Mouse (Mus musculus) heart, embryonic 12.5 days (tissue): ENCODE results near the gene Spem1. TPM values are rescaled to one million over a fixed set of nuclear protein-coding genes. Genes with fewer than 3 reads are reported as not detected.

ENCODE experiments used
- ATAC-seq: fragments of 200-750 bp; cut with Nextera tagmentation; 2 replicates; pipeline ENCODE4 v1.8.0; 2017; ENCODE audit warnings: moderate TSS enrichment, moderate library complexity; ENCODE audit not compliant: insufficient number of reproducible peaks, low FRiP score
- H3K27ac ChIP-seq: fragments of 300-500 bp; sonication (generic); 2 replicates; pipeline ENCODE4 v1.5.1; 2016; ENCODE audit warnings: mild to moderate bottlenecking, moderate library complexity; ENCODE audit not compliant: poor library complexity, severe bottlenecking
- H3K27me3 ChIP-seq: fragments of 300-500 bp; sonication (generic); replicated peaks from 2 replicates; pipeline ENCODE4 v1.6.1; 2016; ENCODE audit warnings: mild to moderate bottlenecking, moderate library complexity
- H3K36me3 ChIP-seq: fragments of 300-500 bp; sonication (generic); 2 replicates; pipeline ENCODE4 v1.6.1; 2016; ENCODE audit warnings: mild to moderate bottlenecking, moderate library complexity
- H3K4me1 ChIP-seq: fragments of 300-500 bp; sonication (generic); replicated peaks from 2 replicates; pipeline ENCODE4 v1.6.1; 2016; ENCODE audit warnings: mild to moderate bottlenecking
- H3K4me2 ChIP-seq: fragments of 300-500 bp; sonication (generic); 2 replicates; pipeline ENCODE4 v1.6.1; 2016; ENCODE audit warnings: mild to moderate bottlenecking, moderate library complexity
- H3K4me3 ChIP-seq: fragments of 300-500 bp; sonication (generic); 2 replicates; pipeline ENCODE4 v1.5.1; 2016; ENCODE audit warnings: mild to moderate bottlenecking
- H3K9ac ChIP-seq: fragments of 300-500 bp; sonication (generic); 2 replicates; pipeline ENCODE4 v1.6.1; 2016; ENCODE audit warnings: mild to moderate bottlenecking, moderate library complexity
- H3K9me3 ChIP-seq: fragments of 300-500 bp; sonication (generic); replicated peaks from 2 replicates; pipeline ENCODE4 v1.6.1; 2016; ENCODE audit warnings: mild to moderate bottlenecking, moderate library complexity
- WGBS: fragments of 180-500 bp; shearing (Covaris S2); methylation state at CpG from one replicate; pipeline ENCODE4 v1.1.7; 2016; 5-methylcytosine and 5-hydroxymethylcytosine counted together
- polyA plus RNA-seq: library from polyadenylated mRNA; unstranded; fragments of >200 nt; fragmentation: Nextera tagmentation; extraction: Ambion mirVana; gene quantifications from 2 replicates; pipeline ENCODE4 v1.2.1, GENCODE M21; 2016

Gene Spem1
- polyA plus RNA-seq, 1 experiment from 2014 or later, result not detected

DNA sequence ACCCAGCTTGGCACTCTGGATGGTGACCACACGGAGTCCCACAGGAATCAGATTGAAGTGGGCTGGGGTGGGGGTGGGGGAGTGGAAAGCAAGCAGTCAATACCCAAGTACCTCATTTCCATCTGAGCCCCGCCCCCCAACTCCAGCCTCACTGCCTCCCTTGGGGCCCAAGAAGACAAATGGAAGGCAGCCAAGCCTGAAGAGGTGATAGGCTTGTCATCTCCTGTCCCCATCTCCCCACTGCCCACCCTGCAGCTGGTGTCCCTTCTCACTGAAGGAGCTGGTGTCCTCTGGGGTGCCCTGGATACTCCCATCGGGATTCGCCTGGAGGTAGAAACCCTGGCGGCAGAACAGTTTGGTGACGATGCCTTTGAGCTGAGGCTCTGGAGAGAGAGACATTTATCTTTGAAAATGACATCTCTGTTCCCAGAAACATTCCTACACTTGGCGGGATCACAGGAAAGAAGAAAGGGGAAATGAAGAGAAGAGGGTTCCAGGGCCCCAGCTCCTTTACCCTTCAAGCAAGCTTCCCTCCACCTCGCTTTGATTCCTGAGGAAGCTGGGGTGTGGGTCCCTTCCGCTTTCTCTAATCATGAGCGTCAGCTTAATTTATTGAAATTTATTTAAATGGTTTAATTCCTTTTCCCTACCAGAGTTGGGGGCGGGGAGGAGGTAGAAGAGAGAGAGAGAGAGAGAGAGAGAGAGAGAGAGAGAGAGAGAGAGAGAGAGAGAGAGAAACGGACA is 22.4 kb downstream of the Spem1 start:
- H3K4me1 ChIP-seq, result peaks cover 54% of the 10 kb centered on the region

DNA sequence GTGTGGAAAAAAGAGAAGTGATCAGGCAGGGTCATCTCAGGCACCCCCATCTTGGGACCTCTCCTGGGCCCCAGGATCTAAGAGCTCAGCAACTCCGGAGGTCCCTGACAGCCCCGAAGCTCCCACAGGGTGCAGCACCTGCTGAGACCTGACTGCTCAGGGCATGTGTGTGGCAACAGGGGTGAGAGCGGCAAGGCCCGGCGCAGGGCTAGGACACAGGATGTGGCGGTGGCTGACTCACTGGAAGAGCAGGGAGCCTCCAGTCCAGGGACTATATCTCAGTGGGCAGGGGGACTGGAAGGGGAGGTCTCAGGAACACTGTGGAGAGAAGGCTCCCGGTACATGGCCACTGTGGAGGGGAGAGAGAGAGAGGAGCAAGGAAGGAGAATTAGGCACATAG is 24.1 kb downstream of the Spem1 start:
- Histone ChIP-seq H3K9me3 (no peaks in the 10 kb centered on the region), H3K27ac (no peak overlapping the region), H3K4me2 (no peak overlapping the region), H3K4me3 (no peak overlapping the region), H3K9ac (no peak overlapping the region), H3K4me1 (peaks cover 41% of the 10 kb centered on the region), H3K27me3 (peaks cover 54% of the 10 kb centered on the region), H3K36me3 (no peaks in the 10 kb centered on the region)
- WGBS, result 69% methylated on average over 7 of the region's 7 CpGs
- ATAC-seq, result no peak

More for the DNA sequence above, 22.4 kb downstream of the Spem1 start:
- WGBS, result 26% methylated on average over 12 of the region's 12 CpGs
- no peak for ATAC-seq
- peak overlapping the region; percentile 89 for H3K4me2 ChIP-seq
- peak overlapping the region; percentile 81 for H3K9ac ChIP-seq
- H3K4me3 ChIP-seq, result peak overlapping the region; percentile 62
- no peaks in the 10 kb centered on the region for H3K9me3 ChIP-seq
- no peak overlapping the region for H3K27ac ChIP-seq
- H3K27me3 ChIP-seq, result peaks cover 49% of the 10 kb centered on the region
- no peaks in the 10 kb centered on the region for H3K36me3 ChIP-seq

DNA sequence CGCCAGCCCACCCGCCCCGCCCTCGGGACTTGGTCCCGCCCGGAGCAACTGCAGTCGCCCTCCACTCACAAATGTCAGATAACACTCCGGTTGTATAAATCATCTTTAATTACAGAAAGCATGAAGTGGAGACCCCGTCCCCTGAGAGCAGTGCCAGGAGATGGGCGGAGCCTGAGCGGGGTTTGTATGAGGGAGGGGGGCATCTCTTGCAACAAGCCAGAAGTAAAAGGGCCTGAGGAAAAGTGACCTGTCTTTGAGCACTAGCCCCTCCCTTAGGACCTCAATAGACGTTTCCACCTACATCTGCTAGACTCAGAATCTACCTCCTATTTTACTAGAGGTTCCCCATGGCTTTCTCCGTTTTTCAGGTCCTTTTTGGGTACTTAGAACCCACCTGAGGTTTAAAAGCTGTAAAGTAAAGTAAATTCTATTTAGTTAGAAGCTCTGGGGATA is 26.0 kb downstream of the Spem1 start:
- WGBS, result 4% methylated on average over 13 of the region's 13 CpGs
- Histone ChIP-seq H3K9ac (peak overlapping the region; percentile 63), H3K27ac (no peak overlapping the region), H3K4me2 (peak overlapping the region; percentile 94), H3K36me3 (no peaks in the 10 kb centered on the region), H3K4me3 (peak overlapping the region; percentile 54), H3K4me1 (peaks cover 23% of the 10 kb centered on the region), H3K27me3 (peaks cover 39% of the 10 kb centered on the region), H3K9me3 (no peaks in the 10 kb centered on the region)
- no peak for ATAC-seq

DNA sequence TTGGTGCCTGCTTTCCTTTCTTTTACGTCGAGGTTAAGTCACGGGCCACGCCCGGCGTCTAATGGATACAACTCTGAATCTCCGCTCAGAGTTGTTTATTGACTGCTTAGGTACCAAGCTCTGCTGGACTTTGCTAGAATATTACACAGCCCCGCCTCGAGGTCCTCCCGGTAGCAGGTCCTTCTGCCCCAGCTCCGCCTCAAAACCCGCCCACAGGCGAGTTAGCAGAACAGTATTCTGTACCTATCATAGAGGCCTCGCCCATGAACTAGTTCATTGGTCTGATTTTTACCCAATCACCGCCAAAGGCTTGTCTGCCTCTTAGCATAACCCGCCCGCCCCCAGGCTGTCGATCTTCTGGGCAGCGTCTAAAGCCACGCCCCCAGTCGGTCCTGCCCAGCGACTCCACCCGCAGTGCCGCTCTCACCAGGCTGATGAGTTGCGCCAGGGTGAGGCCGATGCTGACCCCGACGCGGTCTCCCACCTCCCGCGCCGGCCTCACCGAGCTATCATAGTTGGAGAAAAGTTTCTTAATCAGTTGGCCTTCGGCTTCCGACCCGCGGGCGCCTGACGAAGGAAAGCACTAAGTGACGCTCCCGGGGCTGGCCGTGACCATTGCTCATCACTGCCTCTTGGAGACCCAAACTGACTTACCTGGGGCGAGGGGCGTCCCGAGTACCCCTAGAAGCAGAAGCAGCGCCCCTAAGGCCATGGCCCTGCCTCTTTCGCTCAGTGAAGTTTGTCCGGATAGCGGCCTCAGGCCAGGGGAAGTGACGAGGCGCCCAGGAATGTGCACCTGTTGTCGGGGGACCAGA is 26.6 kb downstream of the Spem1 start, which contains the start of gene Chrnb1:
Chrnb1 (minus strand) TSS at position 776 of the 815 bp plus-strand sequence.
- peaks cover 16% of the 10 kb centered on the region for H3K4me1 ChIP-seq
- H3K4me2 ChIP-seq, result peak within 1 kb of the TSS; percentile 94
- peak within 1 kb of the TSS; percentile 54 for H3K4me3 ChIP-seq
- peak; percentile 96 for ATAC-seq
- peak within 1 kb of the TSS; percentile 63 for H3K9ac ChIP-seq
- no peak within 1 kb of the TSS for H3K27ac ChIP-seq
- no peaks in the 10 kb centered on the region for H3K36me3 ChIP-seq
- WGBS, result 2% methylated on average over 52 of the region's 52 CpGs
- peaks cover 33% of the 10 kb centered on the region for H3K27me3 ChIP-seq
- no peaks in the 10 kb centered on the region for H3K9me3 ChIP-seq

DNA sequence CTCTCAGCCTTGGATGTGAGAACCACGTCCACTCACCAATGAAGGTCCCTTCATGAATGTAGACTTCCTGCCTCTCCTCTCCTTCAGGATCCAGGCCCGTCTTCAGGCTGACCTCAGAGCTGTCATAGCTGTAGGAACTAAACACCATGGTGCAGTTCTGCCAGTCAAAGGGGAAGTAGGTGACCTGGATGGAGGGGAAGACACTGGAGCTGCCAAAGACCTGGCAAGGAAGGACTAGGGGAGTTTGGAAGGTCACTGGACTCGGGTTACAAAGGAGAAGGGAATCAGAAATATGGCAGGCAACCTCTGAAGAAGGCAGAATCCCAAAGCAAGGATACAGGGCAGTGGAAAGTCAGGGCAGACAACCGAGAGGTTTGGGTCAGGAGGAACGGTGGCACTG is 28.6 kb downstream of the Spem1 start:
- H3K27me3 ChIP-seq, result peaks cover 20% of the 10 kb centered on the region
- WGBS, result 59% methylated on average over 5 of the region's 5 CpGs
- H3K9ac ChIP-seq, result no peak overlapping the region
- no peak overlapping the region for H3K27ac ChIP-seq
- no peaks in the 10 kb centered on the region for H3K9me3 ChIP-seq
- H3K4me2 ChIP-seq, result no peak overlapping the region
- ATAC-seq, result no peak
- peaks cover 9% of the 10 kb centered on the region; the same call in 1 of the 2 replicates for H3K4me1 ChIP-seq
- no peak overlapping the region for H3K4me3 ChIP-seq
- H3K36me3 ChIP-seq, result no peaks in the 10 kb centered on the region

DNA sequence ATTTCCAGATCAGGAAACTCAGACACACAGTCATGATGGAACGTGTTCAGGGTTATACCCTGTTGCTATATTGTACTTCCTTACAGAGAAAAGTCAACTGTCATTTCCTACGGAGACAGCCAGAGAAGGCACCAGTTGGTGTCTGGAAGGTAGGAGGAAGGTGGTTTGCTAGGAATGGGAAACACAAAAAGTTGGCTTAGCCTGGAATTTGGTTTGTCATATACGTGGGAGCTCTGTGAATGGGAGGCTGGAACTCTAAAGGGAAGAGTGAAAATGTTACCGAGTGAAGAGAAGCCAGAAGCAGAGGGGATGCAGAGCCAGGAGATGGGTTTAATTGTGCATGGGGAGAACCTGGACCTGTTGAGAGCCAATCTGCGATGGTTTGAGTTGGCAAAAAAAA is 30.6 kb downstream of the Spem1 start:
- 67% methylated on average over 5 of the region's 5 CpGs for WGBS
- H3K4me2 ChIP-seq, result no peak overlapping the region
- H3K27me3 ChIP-seq, result 0 out of 2 replicates have a peak, but pooled peaks cover 6% of the 10 kb centered on the region
- no peak overlapping the region for H3K9ac ChIP-seq
- H3K27ac ChIP-seq, result no peak overlapping the region
- no peaks in the 10 kb centered on the region for H3K9me3 ChIP-seq
- H3K4me3 ChIP-seq, result no peak overlapping the region
- ATAC-seq, result no peak
- no peaks in the 10 kb centered on the region for H3K36me3 ChIP-seq
- H3K4me1 ChIP-seq, result peaks cover 9% of the 10 kb centered on the region; the same call in 1 of the 2 replicates

DNA sequence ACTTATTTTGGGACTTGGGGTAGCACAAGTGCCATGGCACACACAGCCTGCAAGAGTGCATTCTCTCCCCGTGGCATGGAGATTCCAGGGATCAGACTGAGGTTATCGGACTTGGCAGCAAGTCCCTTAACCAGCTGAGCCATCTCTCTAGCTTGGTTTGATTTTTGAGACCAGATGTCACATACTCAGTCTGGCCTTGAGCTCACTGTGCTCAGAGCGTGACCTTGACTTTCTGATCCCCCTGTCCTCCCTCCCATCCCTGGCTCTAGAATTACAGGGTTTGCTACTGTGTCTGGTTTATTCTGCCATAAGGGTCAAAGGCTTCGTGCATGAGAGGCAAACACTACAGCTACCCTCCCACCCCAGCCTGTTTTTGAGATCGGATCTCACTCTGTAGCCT is 32.5 kb downstream of the Spem1 start:
- Histone ChIP-seq H3K4me3 (no peak overlapping the region), H3K27me3 (0 out of 2 replicates have a peak, but pooled peaks cover 6% of the 10 kb centered on the region), H3K4me1 (peaks cover 5% of the 10 kb centered on the region; the same call in 1 of the 2 replicates), H3K9ac (0 out of 2 replicates have a peak overlapping the region, but pooled peaks have one; percentile 5), H3K27ac (no peak overlapping the region), H3K4me2 (no peak overlapping the region), H3K9me3 (no peaks in the 10 kb centered on the region), H3K36me3 (no peaks in the 10 kb centered on the region)
- ATAC-seq, result no peak
- WGBS, result 56% methylated on average over 5 of the region's 5 CpGs

DNA sequence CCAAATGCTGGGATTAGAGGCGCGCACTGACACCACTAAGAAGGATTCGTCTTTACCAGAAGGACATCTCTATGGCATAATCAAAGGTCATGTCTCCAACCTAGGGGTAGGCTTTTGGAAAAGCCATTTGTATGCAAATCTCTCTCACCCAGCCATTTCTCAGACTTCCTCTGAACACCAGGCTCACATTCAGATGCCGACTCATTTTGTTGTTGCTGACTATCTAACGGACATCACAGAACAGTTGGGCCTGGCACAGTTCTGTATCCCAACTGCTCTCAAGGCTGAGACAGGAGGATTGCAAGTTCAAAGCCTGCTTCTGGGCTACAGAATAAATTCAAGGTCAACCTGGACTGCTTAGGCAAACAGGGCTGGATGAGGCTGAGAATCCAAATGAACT is 34.7 kb downstream of the Spem1 start:
- H3K27me3 ChIP-seq, result no peaks in the 10 kb centered on the region
- WGBS, result 84% methylated on average over 5 of the region's 5 CpGs
- no peaks in the 10 kb centered on the region for H3K9me3 ChIP-seq
- no peak for ATAC-seq
- no peak overlapping the region for H3K27ac ChIP-seq
- no peaks in the 10 kb centered on the region for H3K36me3 ChIP-seq
- peaks cover 5% of the 10 kb centered on the region; the same call in 1 of the 2 replicates for H3K4me1 ChIP-seq
- H3K4me2 ChIP-seq, result no peak overlapping the region
- H3K9ac ChIP-seq, result no peak overlapping the region
- H3K4me3 ChIP-seq, result no peak overlapping the region

DNA sequence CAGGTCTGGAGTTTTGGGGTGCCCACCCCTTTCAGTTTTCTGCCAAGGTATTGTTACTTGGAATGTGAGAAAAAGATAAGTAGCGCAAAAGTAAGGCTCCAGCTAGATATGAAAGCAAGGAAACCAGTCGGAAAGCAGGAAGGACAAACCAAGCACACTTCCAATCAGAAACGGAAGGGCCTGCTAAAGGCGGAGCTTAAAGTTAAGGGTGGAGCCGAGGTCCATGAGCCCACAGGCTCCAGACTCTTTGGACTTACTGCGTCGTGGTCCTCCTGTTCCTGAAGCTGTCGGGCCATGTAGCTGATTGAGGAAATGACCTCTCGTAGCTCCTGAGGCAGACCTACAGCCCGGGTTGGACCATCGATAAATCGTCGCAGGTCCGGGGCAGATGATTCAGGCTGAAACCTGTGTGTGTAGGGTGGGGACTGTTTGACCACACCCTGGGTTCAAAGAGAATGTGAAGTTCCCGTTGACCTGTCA is 37.1 kb downstream of the Spem1 start:
- Histone ChIP-seq H3K4me2 (peak overlapping the region; percentile 53), H3K4me1 (peaks cover 5% of the 10 kb centered on the region; the same call in 1 of the 2 replicates), H3K9ac (no peak overlapping the region), H3K9me3 (no peaks in the 10 kb centered on the region), H3K27me3 (0 out of 2 replicates have a peak, but pooled peaks cover 3% of the 10 kb centered on the region), H3K27ac (no peak overlapping the region), H3K4me3 (peak overlapping the region; percentile 15), H3K36me3 (no peaks in the 10 kb centered on the region)
- WGBS, result 18% methylated on average over 15 of the region's 15 CpGs
- peak; percentile 66; the same call in 1 of the 2 replicates for ATAC-seq

DNA sequence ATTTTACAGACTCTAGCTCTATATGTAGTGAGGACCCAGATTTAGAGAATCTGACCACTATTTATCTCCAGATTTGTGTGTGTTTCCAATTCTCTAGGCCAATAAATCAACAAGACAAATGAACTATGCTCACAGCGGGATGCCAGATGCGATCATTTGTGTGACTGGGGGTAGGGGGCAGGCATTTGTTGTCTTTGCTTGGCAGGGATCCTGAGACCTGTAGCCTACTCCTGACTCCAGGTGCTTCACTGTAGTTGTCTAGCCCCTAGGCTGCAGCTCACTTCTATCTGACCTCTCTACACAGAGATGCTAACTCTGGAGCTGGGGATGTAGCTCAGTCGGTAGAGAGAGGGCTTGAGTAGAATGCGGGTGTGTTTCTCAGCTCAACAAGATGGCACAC is 40.2 kb downstream of the Spem1 start:
- peaks cover 13% of the 10 kb centered on the region for H3K4me1 ChIP-seq
- H3K27ac ChIP-seq, result no peak overlapping the region
- H3K27me3 ChIP-seq, result 0 out of 2 replicates have a peak, but pooled peaks cover 10% of the 10 kb centered on the region
- 31% methylated on average over 4 of the region's 4 CpGs for WGBS
- H3K9ac ChIP-seq, result no peak overlapping the region
- no peak for ATAC-seq
- no peak overlapping the region for H3K4me3 ChIP-seq
- H3K36me3 ChIP-seq, result peaks cover 18% of the 10 kb centered on the region
- no peak overlapping the region for H3K4me2 ChIP-seq
- no peaks in the 10 kb centered on the region for H3K9me3 ChIP-seq

DNA sequence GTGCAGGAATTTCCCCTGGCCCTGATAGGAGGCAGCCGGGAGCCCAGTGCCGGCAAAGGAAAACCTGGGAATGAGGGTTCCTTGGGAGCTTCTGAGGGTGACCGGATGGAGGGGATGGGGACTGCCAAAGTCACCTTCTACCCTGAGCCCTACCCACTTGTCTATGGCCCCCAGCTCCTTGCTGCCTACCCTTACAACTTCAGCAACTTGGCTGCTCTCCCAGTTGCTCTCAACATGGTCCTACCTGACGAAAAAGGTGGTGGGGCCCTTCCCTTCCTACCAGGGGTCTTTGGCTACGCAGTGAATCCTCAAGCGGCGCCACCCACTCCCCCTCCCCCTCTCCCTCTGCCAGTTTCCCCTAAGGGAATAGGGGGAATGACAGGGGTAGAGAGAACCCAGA is 43.0 kb downstream of the Spem1 start:
- no peak overlapping the region for H3K4me3 ChIP-seq
- no peak overlapping the region for H3K27ac ChIP-seq
- H3K36me3 ChIP-seq, result peaks cover 34% of the 10 kb centered on the region
- H3K9ac ChIP-seq, result no peak overlapping the region
- H3K4me2 ChIP-seq, result peak overlapping the region; percentile 4; the same call in 1 of the 2 replicates
- H3K9me3 ChIP-seq, result no peaks in the 10 kb centered on the region
- H3K4me1 ChIP-seq, result peaks cover 21% of the 10 kb centered on the region
- ATAC-seq, result no peak; the same call in 1 of the 2 replicates
- 36% methylated on average over 7 of the region's 7 CpGs for WGBS
- H3K27me3 ChIP-seq, result peaks cover 21% of the 10 kb centered on the region
